Mouse (Mus musculus): ENCODE measurements around the gene Plcl1.

- TF ChIP-seq POLR2A (IDR thresholded peaks at IDR 0.05; ENCODE audit: insufficient read depth, low read depth, low read length) (no peak), CTCF (IDR thresholded peaks at IDR 0.05; ENCODE audit: insufficient read depth, low read depth, low read length) (no peak)
Measured at GRCm38 (mm10) chr1:55410670-55411069, 4.9 kb downstream of the Plcl1 start.
